Mouse (Mus musculus) stomach, postnatal 0 days (tissue): ENCODE measurements around the gene Socs5.

Experiments
- CTCF ChIP-seq: IDR thresholded peaks from 2 replicates; pipeline ENCODE4 v1.5.1; 2016; ENCODE audit warnings: antibody characterized with exemption, low read depth, mild to moderate bottlenecking, moderate library complexity
- EP300 ChIP-seq: optimal IDR thresholded peaks from 2 replicates; pipeline ENCODE3; 2016; ENCODE audit warnings: antibody characterized with exemption

- TF ChIP-seq CTCF (no peak), EP300 (no peak)
These were observed 14.4 kb upstream of the Socs5 start for GRCm38 (mm10) chr17:87093061-87093460.
